Mouse (Mus musculus) heart, postnatal 0 days (tissue): ENCODE results near the gene Tex29.

ENCODE experiments used
- CTCF ChIP-seq: IDR thresholded peaks from 2 replicates; pipeline ENCODE4 v1.5.1; 2016; ENCODE audit warnings: antibody characterized with exemption, control low read depth, low read depth
- EP300 ChIP-seq: IDR thresholded peaks from 2 replicates; pipeline ENCODE4 v1.6.1; 2016; ENCODE audit warnings: antibody characterized with exemption, low read depth

GRCm38 (mm10) chr8:11799098-11799497, 41.2 kb upstream of the Tex29 start:
- TF ChIP-seq EP300, result no peak
- TF ChIP-seq CTCF, result no peak
